Mouse (Mus musculus): ENCODE data around the gene Atpif1.
"Not testable (repeated sequence)": the region's sequence is repeated elsewhere in the genome, so short reads cannot be mapped to it uniquely, and the experiment has no call there.

The Atpif1 gene

GRCm38 (mm10) chr4:132532981-132533916, at the start of gene Atpif1:
TSS of gene Atpif1 (minus strand) at chr4:132533659.
- DNase-seq (ENCODE audit: low read depth) = peak; percentile 98

GRCm38 (mm10) chr4:132574809-132575347, 41.4 kb upstream of the Atpif1 start:
- no peak for DNase-seq (ENCODE audit: low read depth)

GRCm38 (mm10) chr4:132573327-132573726, 39.9 kb upstream of the Atpif1 start:
- peak; percentile 43 for DNase-seq (ENCODE audit: low read depth)

- DNase-seq (ENCODE audit: low read depth) = no peak
Observed at GRCm38 (mm10) chr4:132571190-132571589, 37.7 kb upstream of the Atpif1 start.

- peak; percentile 54 for DNase-seq (ENCODE audit: low read depth)
Observed at GRCm38 (mm10) chr4:132569115-132569514, 35.7 kb upstream of the Atpif1 start.

GRCm38 (mm10) chr4:132567361-132567779, 33.9 kb upstream of the Atpif1 start:
- DNase-seq (ENCODE audit: low read depth) = no peak

- DNase-seq (ENCODE audit: low read depth) = no peak
Observed at GRCm38 (mm10) chr4:132565089-132565747, 31.8 kb upstream of the Atpif1 start.

GRCm38 (mm10) chr4:132563965-132564364, 30.5 kb upstream of the Atpif1 start, which contains the start of gene Ptafr:
TSS of gene Ptafr (plus strand) at chr4:132564067.
- no peak for DNase-seq (ENCODE audit: low read depth)

- no peak for DNase-seq (ENCODE audit: low read depth)
Observed at GRCm38 (mm10) chr4:132563261-132563660, 29.8 kb upstream of the Atpif1 start.

- not testable (repeated sequence) for DNase-seq (ENCODE audit: low read depth)
Observed at GRCm38 (mm10) chr4:132555550-132555949, 22.1 kb upstream of the Atpif1 start.

GRCm38 (mm10) chr4:132554653-132555052, 21.2 kb upstream of the Atpif1 start:
- no peak for DNase-seq (ENCODE audit: low read depth)

GRCm38 (mm10) chr4:132554221-132554620, 20.8 kb upstream of the Atpif1 start:
- DNase-seq (ENCODE audit: low read depth) = no peak

GRCm38 (mm10) chr4:132545851-132546250, 12.4 kb upstream of the Atpif1 start:
- peak; percentile 87 for DNase-seq (ENCODE audit: low read depth)

- no peak for DNase-seq (ENCODE audit: low read depth)
Observed at GRCm38 (mm10) chr4:132542724-132543123, 9.3 kb upstream of the Atpif1 start.

- DNase-seq (ENCODE audit: low read depth) = no peak
Observed at GRCm38 (mm10) chr4:132541413-132541812, 8.0 kb upstream of the Atpif1 start.

GRCm38 (mm10) chr4:132539481-132539880, 6.0 kb upstream of the Atpif1 start:
- no peak for DNase-seq (ENCODE audit: low read depth)

GRCm38 (mm10) chr4:132535406-132536121, 2.1 kb upstream of the Atpif1 start, which contains the start of gene Dnajc8:
TSS of gene Dnajc8 (plus strand) at chr4:132535550.
- DNase-seq (ENCODE audit: low read depth) = peak; percentile 99

GRCm38 (mm10) chr4:132532496-132532895, 963 bp downstream of the Atpif1 start:
- no peak for DNase-seq (ENCODE audit: low read depth)

- no peak for DNase-seq (ENCODE audit: low read depth)
Observed at GRCm38 (mm10) chr4:132530033-132530804, 3.2 kb downstream of the Atpif1 start.

GRCm38 (mm10) chr4:132529344-132529743, 4.1 kb downstream of the Atpif1 start:
- no peak for DNase-seq (ENCODE audit: low read depth)

GRCm38 (mm10) chr4:132527917-132528522, 5.4 kb downstream of the Atpif1 start:
- DNase-seq (ENCODE audit: low read depth) = no peak
